Mouse (Mus musculus): Measurements from ENCODE around the gene Capzb. TPM values are rescaled to one million over a fixed set of nuclear protein-coding genes. Genes with fewer than 3 reads are reported as not detected.

Capzb gene
- polyA plus RNA-seq, 1 experiment from 2014 or later = 434 TPM

DNA sequence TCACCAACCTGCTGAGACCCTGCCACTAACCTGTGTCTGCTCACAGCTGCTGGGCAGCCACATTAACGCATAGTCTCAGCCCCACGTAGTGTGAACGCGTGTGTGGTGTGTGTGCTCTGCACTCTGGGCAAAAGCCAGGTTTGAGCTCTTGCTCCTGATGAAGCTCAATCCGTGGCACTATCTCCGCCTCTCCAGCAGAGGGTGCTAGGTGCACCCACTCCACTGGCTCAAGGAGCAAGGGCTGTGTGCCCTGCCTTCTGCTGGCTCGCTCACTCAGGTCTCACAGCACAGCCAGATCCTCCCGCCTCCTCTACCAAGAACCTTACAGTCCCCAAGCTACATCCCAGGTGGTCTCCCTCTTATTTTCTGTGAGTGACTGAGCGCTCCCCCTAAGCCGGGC, 96.3 kb downstream of the Capzb start:
- Histone ChIP-seq H3K4me1 (ENCODE audit: control insufficient read depth, insufficient read depth, low read length) (no peaks in the 10 kb centered on the region), H3K27me3 (ENCODE audit: control insufficient read depth, insufficient read depth, low read length) (no peaks in the 10 kb centered on the region), H3K9me3 (replicated peaks; ENCODE audit: control insufficient read depth, low read length) (no peaks in the 10 kb centered on the region), H3K4me3 (replicated peaks; ENCODE audit: low read length) (no peak overlapping the region), H3K4me2 (ENCODE audit: low read depth, low read length) (no peak overlapping the region), H3K9ac (ENCODE audit: low read length) (no peak overlapping the region), H3K27ac (ENCODE audit: low read length) (no peak overlapping the region), H3K36me3 (ENCODE audit: control insufficient read depth, insufficient read depth, low read length) (peaks cover 17% of the 10 kb centered on the region)
- WGBS = 71% methylated on average over 10 of the region's 10 CpGs
- ATAC-seq (ENCODE audit: insufficient read depth, low FRiP score) = no peak; the same call in 1 of the 2 replicates

GRCm38 (mm10) chr4:139291099-139291498, 98.4 kb downstream of the Capzb start:
- WGBS = 87% methylated on average over 16 of the region's 16 CpGs
- peaks cover 11% of the 10 kb centered on the region for H3K36me3 ChIP-seq (ENCODE audit: control insufficient read depth, insufficient read depth, low read length)
- no peak overlapping the region for H3K4me3 ChIP-seq (replicated peaks; ENCODE audit: low read length)
- ATAC-seq (ENCODE audit: insufficient read depth, low FRiP score) = no peak
- no peaks in the 10 kb centered on the region for H3K4me1 ChIP-seq (ENCODE audit: control insufficient read depth, insufficient read depth, low read length)
- H3K9ac ChIP-seq (ENCODE audit: low read length) = no peak overlapping the region
- no peak overlapping the region for H3K4me2 ChIP-seq (ENCODE audit: low read depth, low read length)
- H3K9me3 ChIP-seq (replicated peaks; ENCODE audit: control insufficient read depth, low read length) = no peaks in the 10 kb centered on the region
- H3K27me3 ChIP-seq (ENCODE audit: control insufficient read depth, insufficient read depth, low read length) = no peaks in the 10 kb centered on the region
- H3K27ac ChIP-seq (ENCODE audit: low read length) = no peak overlapping the region

- no peak overlapping the region for H3K27ac ChIP-seq (ENCODE audit: low read length)
- H3K4me2 ChIP-seq (ENCODE audit: low read depth, low read length) = no peak overlapping the region
- no peak overlapping the region for H3K9ac ChIP-seq (ENCODE audit: low read length)
- no peaks in the 10 kb centered on the region for H3K27me3 ChIP-seq (ENCODE audit: control insufficient read depth, insufficient read depth, low read length)
- no peak for ATAC-seq (ENCODE audit: insufficient read depth, low FRiP score)
- H3K4me1 ChIP-seq (ENCODE audit: control insufficient read depth, insufficient read depth, low read length) = no peaks in the 10 kb centered on the region
- WGBS = 95% methylated on average over 5 of the region's 5 CpGs
- no peaks in the 10 kb centered on the region for H3K9me3 ChIP-seq (replicated peaks; ENCODE audit: control insufficient read depth, low read length)
- H3K36me3 ChIP-seq (ENCODE audit: control insufficient read depth, insufficient read depth, low read length) = peaks cover 11% of the 10 kb centered on the region
- no peak overlapping the region for H3K4me3 ChIP-seq (replicated peaks; ENCODE audit: low read length)
Measured at GRCm38 (mm10) chr4:139292038-139292437, 99.3 kb downstream of the Capzb start.

GRCm38 (mm10) chr4:139297566-139297965, 104.9 kb downstream of the Capzb start:
- Histone ChIP-seq H3K27ac (ENCODE audit: low read length) (no peak overlapping the region), H3K36me3 (ENCODE audit: control insufficient read depth, insufficient read depth, low read length) (no peaks in the 10 kb centered on the region), H3K4me2 (ENCODE audit: low read depth, low read length) (no peak overlapping the region), H3K4me1 (ENCODE audit: control insufficient read depth, insufficient read depth, low read length) (no peaks in the 10 kb centered on the region), H3K9me3 (replicated peaks; ENCODE audit: control insufficient read depth, low read length) (no peaks in the 10 kb centered on the region), H3K27me3 (ENCODE audit: control insufficient read depth, insufficient read depth, low read length) (no peaks in the 10 kb centered on the region), H3K4me3 (replicated peaks; ENCODE audit: low read length) (no peak overlapping the region), H3K9ac (ENCODE audit: low read length) (no peak overlapping the region)
- 86% methylated on average over 4 of the region's 4 CpGs for WGBS
- ATAC-seq (ENCODE audit: insufficient read depth, low FRiP score) = no peak

GRCm38 (mm10) chr4:139298671-139299366, 106.1 kb downstream of the Capzb start:
- WGBS = 71% methylated on average over 12 of the region's 12 CpGs
- no peak overlapping the region for H3K4me3 ChIP-seq (replicated peaks; ENCODE audit: low read length)
- no peaks in the 10 kb centered on the region for H3K4me1 ChIP-seq (ENCODE audit: control insufficient read depth, insufficient read depth, low read length)
- no peaks in the 10 kb centered on the region for H3K36me3 ChIP-seq (ENCODE audit: control insufficient read depth, insufficient read depth, low read length)
- H3K4me2 ChIP-seq (ENCODE audit: low read depth, low read length) = no peak overlapping the region
- ATAC-seq (ENCODE audit: insufficient read depth, low FRiP score) = no peak
- H3K27ac ChIP-seq (ENCODE audit: low read length) = no peak overlapping the region
- H3K9ac ChIP-seq (ENCODE audit: low read length) = no peak overlapping the region
- H3K9me3 ChIP-seq (replicated peaks; ENCODE audit: control insufficient read depth, low read length) = no peaks in the 10 kb centered on the region
- H3K27me3 ChIP-seq (ENCODE audit: control insufficient read depth, insufficient read depth, low read length) = no peaks in the 10 kb centered on the region

DNA sequence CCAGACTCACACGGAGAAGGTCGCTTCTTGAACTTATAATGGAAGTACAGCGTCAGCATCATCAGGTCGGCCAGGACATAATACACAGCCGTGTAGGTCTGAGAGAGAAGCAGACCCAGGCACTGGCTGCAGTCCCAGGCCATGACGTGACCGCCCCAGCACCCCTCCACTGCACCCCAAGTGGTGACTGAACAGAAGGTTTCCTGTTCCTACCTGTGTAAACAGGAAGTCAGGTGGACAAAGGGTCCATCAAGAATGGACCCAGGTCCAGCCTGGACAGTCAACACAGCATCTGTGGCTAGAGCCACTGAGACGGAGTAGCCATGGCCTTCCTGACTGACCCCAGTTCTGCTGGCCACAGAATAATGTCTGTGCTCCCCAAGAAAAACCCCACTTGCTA, 109.1 kb downstream of the Capzb start:
- no peaks in the 10 kb centered on the region for H3K36me3 ChIP-seq (ENCODE audit: control insufficient read depth, insufficient read depth, low read length)
- H3K9ac ChIP-seq (ENCODE audit: low read length) = no peak overlapping the region
- H3K4me3 ChIP-seq (replicated peaks; ENCODE audit: low read length) = no peak overlapping the region
- no peak for ATAC-seq (ENCODE audit: insufficient read depth, low FRiP score)
- H3K27me3 ChIP-seq (ENCODE audit: control insufficient read depth, insufficient read depth, low read length) = no peaks in the 10 kb centered on the region
- no peak overlapping the region for H3K27ac ChIP-seq (ENCODE audit: low read length)
- H3K4me2 ChIP-seq (ENCODE audit: low read depth, low read length) = no peak overlapping the region
- WGBS = 86% methylated on average over 8 of the region's 8 CpGs
- H3K4me1 ChIP-seq (ENCODE audit: control insufficient read depth, insufficient read depth, low read length) = no peaks in the 10 kb centered on the region
- no peaks in the 10 kb centered on the region for H3K9me3 ChIP-seq (replicated peaks; ENCODE audit: control insufficient read depth, low read length)

DNA sequence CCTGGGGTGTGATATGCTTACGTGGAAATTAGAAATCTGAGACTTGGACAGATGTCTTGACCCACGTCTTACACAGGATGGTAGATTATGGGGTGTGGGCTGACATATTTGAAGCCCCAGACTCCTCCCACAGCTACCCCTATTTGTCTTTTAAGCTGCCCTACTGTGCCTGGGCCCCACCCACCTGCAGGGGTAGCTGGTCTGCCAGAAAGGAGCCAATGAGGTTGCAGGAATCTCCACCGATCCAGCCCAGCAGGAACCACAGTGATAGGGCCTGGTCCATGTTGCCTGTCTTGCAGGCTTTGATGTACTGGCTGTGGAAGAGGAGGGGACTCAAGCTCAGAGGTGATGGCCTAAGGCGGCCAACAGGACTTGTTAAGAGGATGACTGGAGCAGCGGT, 109.5 kb downstream of the Capzb start:
- no peak overlapping the region for H3K9ac ChIP-seq (ENCODE audit: low read length)
- no peak for ATAC-seq (ENCODE audit: insufficient read depth, low FRiP score)
- no peaks in the 10 kb centered on the region for H3K4me1 ChIP-seq (ENCODE audit: control insufficient read depth, insufficient read depth, low read length)
- no peaks in the 10 kb centered on the region for H3K9me3 ChIP-seq (replicated peaks; ENCODE audit: control insufficient read depth, low read length)
- 61% methylated on average over 5 of the region's 5 CpGs for WGBS
- H3K27me3 ChIP-seq (ENCODE audit: control insufficient read depth, insufficient read depth, low read length) = no peaks in the 10 kb centered on the region
- no peak overlapping the region for H3K27ac ChIP-seq (ENCODE audit: low read length)
- no peak overlapping the region for H3K4me2 ChIP-seq (ENCODE audit: low read depth, low read length)
- no peak overlapping the region for H3K4me3 ChIP-seq (replicated peaks; ENCODE audit: low read length)
- no peaks in the 10 kb centered on the region for H3K36me3 ChIP-seq (ENCODE audit: control insufficient read depth, insufficient read depth, low read length)

DNA sequence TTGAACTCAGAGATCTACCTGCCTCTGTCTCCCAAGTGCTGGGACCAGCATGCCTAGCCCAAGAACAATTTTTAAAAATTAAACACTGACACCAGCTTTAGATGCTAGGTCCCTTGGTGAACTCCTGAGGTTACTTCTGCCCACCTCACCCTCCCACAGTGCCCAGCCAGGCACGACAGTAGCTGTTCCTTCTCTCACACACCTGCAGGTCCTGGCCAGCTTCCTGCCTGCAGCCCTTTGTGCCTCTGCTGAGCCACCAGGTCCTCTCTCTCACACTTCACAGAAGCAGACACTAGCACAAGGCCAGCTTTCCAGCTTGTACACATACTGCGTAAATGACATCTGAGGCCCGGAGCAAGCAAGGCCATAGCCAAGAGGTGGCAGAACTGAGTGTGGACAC, 112.8 kb downstream of the Capzb start:
- Histone ChIP-seq H3K4me1 (ENCODE audit: control insufficient read depth, insufficient read depth, low read length) (peaks cover 4% of the 10 kb centered on the region; the same call in 1 of the 2 replicates), H3K27ac (ENCODE audit: low read length) (no peak overlapping the region), H3K4me3 (replicated peaks; ENCODE audit: low read length) (no peak overlapping the region), H3K27me3 (ENCODE audit: control insufficient read depth, insufficient read depth, low read length) (no peaks in the 10 kb centered on the region), H3K4me2 (ENCODE audit: low read depth, low read length) (no peak overlapping the region), H3K36me3 (ENCODE audit: control insufficient read depth, insufficient read depth, low read length) (no peaks in the 10 kb centered on the region), H3K9ac (ENCODE audit: low read length) (no peak overlapping the region), H3K9me3 (replicated peaks; ENCODE audit: control insufficient read depth, low read length) (no peaks in the 10 kb centered on the region)
- 89% methylated on average over 3 of the region's 3 CpGs for WGBS
- ATAC-seq (ENCODE audit: insufficient read depth, low FRiP score) = no peak

GRCm38 (mm10) chr4:139307916-139308315, 115.2 kb downstream of the Capzb start:
- ATAC-seq (ENCODE audit: insufficient read depth, low FRiP score) = no peak
- Histone ChIP-seq H3K9ac (ENCODE audit: low read length) (no peak overlapping the region), H3K27ac (ENCODE audit: low read length) (no peak overlapping the region), H3K9me3 (replicated peaks; ENCODE audit: control insufficient read depth, low read length) (no peaks in the 10 kb centered on the region), H3K27me3 (ENCODE audit: control insufficient read depth, insufficient read depth, low read length) (no peaks in the 10 kb centered on the region), H3K4me2 (ENCODE audit: low read depth, low read length) (no peak overlapping the region), H3K4me3 (replicated peaks; ENCODE audit: low read length) (no peak overlapping the region), H3K36me3 (ENCODE audit: control insufficient read depth, insufficient read depth, low read length) (no peaks in the 10 kb centered on the region), H3K4me1 (ENCODE audit: control insufficient read depth, insufficient read depth, low read length) (peaks cover 17% of the 10 kb centered on the region)
- 80% methylated on average over 5 of the region's 5 CpGs for WGBS

Data from stomach, embryonic 16.5 days (tissue).